Mouse (Mus musculus) urinary bladder, postnatal 0 days (tissue): ENCODE data around the gene Zc3hav1. TPM values are rescaled to one million over a fixed set of nuclear protein-coding genes. Genes with fewer than 3 reads are reported as not detected.

Experiments
- polyA plus RNA-seq: library from polyadenylated mRNA; unstranded; fragments of >200 nt; fragmentation: Nextera tagmentation; extraction: Ambion mirVana; gene quantifications from 2 replicates; pipeline ENCODE4 v1.2.1, GENCODE M21; 2015

The Zc3hav1 gene
- polyA plus RNA-seq, result 14.1 and 15.0 TPM in 2 replicates

DNA sequence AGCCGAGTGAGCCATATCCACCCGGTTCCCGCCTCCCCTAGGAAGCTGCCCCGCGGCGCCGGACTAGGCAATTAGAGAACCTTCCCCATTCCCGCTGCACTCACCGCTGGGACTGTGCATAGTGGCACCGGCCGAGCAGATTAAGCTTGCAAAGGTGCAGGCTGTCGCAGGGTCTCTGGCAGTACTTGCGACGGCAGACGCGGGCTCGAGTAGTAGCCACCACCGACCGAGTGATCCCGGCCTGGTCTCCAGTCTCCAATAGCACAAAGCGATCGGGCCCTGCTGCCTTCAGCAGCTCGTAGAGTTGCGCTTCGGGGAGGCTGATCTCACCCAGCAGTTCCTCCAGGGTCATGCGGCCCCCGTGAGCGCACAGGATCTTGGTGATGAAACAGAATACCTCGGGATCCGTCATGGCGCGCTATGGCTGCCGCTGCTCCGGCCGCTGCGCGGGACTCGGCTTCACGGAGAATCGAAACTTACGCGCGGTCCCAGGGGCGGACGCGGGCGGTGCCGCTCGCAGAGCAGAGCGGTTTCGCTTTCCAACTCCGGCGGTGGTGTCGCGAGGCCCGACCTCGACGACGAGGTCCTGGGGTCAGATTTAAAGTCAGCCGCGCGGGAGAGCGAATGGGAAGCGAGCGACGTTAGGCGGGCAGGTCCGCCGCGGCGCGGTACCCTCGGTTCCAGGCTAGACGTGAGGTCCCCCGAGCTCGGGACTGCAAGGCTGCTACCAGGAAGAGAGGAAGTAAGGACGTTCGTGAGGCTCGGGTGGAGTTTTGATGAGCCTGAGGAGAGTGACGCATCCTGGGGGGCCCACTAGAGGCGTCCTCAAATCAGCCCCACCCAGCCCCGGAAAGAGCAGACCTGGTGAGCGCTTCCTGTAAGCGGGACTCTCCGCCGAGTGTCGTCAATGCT is at the start of gene Zc3hav1:
Gene Zc3hav1 (minus strand): TSS at position 793 of the 912 bp plus-strand sequence.

DNA sequence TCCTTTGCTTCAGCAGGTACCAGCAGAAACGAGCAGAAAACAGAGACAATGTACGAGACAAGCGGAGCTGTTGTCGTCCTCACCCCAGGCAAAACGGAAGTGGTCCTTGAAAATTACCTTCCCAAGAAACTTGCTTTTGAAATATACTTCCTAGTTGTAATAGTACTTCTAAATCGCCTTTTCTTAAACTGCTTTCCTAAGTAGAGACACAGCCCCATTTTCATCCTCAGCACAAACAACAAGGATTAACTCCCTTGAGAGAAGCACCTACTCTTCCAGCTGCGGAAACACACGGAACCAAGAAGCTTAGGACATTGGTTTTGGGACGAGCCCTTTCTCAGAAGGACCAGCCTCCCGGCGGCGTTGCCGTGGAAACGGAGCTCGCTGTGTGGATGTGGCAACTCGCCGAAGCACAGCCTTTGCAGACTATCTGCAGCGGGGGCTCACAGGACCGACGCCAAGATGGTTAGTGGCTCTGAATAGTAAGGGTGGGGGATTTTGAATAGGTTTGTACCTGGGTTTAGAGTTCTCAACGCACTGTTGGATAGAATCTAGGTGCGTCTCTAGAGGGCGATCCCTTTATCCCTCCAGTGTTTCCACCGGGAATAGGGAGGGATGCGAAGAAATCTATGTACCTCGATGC is 26.8 kb upstream of the Zc3hav1 start, which contains the start of gene Ttc26:
Gene Ttc26 (plus strand): TSS at position 341 of the 643 bp plus-strand sequence.

DNA sequence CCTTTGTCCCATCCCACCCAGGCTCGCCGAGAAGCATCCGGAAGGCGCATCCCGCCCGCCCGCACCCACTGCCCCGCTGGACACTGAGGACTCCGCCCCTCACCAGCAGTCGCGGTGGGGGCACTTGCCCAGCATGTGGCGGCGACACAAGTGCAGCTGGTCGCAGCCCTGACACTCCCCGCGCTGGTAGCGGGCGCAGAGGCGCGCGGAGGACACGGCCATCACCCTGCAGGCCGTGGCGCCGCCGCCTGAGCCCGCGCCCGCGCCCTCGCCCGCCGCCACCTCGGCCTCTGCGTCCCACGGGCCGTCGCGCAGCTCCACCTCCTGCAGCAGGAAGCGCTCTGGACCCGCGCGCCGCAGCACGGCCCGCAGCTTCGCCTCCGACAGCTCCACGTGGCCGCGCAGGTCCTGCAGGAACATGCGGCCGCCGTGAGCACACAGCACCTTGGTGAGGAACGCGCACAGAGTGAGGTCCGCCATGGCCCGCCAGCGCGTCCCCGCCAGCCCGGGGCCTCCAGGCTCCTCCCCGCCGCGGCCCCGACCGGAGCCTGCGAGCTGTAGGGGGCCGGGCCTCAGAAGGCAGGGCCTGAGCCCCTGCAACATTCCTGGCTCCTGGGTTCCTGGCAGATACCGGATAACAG is 55.5 kb downstream of the Zc3hav1 start, which contains the start of gene Zc3hav1l:
Gene Zc3hav1l (minus strand): TSS at position 499 of the 641 bp plus-strand sequence.

Other genes with a start within 250 kb of the Zc3hav1 start
- gene Tmem213, start 245.3 kb downstream of the Zc3hav1 start, polyA plus RNA-seq, result not detected in 2 replicates
- 2.5 and 3.7 TPM in 2 replicates for gene Atp6v0a4, start 230.0 kb downstream of the Zc3hav1 start, polyA plus RNA-seq
- gene D630045J12Rik, start 100.6 kb downstream of the Zc3hav1 start, polyA plus RNA-seq, result 1.1 and 1.2 TPM in 2 replicates
- 2.7 and 3.2 TPM in 2 replicates for gene Zc3hav1l, start 55.3 kb downstream of the Zc3hav1 start, polyA plus RNA-seq
- 1.9 and 2.5 TPM in 2 replicates for gene Ttc26, start 26.9 kb upstream of the Zc3hav1 start, polyA plus RNA-seq
- gene Ubn2, start 79.3 kb upstream of the Zc3hav1 start, polyA plus RNA-seq, result 6.0 and 7.2 TPM in 2 replicates
- 149 and 169 TPM in 2 replicates for gene Fmc1, start 178.9 kb upstream of the Zc3hav1 start, polyA plus RNA-seq
- gene Luc7l2, start 196.7 kb upstream of the Zc3hav1 start, polyA plus RNA-seq, result 22.8 and 24.7 TPM in 2 replicates